Mouse (Mus musculus) adrenal gland, postnatal 14 days (tissue): ENCODE results near the gene Pgm1. TPM values are rescaled to one million over a fixed set of nuclear protein-coding genes. Genes with fewer than 3 reads are reported as not detected.

Experiments used
- DNase-seq: peaks from one replicate; pipeline ENCODE4 v3.0.0; 2021; ENCODE audit warnings: mixed read lengths
- total RNA-seq: library from RNA; stranded (reverse); gene quantifications from 2 replicates; pipeline ENCODE4 v1.2.3, GENCODE M21; 2021

Gene Pgm1
- total RNA-seq, 1 experiment from 2014 or later, result 125 TPM

DNA sequence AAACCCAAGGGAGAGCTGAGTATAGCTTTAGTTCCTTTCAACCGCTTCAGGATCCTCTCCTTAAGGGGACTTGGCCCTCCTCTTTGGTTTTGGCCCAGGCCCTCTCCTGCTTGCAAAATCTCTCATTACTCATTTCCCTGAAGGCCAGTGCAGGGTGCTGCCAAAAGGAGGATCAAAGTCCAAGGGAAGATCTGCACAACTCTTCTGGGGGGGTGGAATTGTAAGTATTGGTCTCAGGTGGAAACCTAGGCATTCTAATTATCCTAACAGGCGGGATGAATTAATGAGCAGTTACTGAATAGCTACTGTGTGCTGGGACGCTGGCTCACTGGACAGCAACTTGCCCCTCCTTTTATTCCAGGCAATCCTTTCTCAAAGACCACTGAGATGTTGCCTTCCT, 82.3 kb downstream of the Pgm1 start:
- peak; percentile 81 for DNase-seq

DNA sequence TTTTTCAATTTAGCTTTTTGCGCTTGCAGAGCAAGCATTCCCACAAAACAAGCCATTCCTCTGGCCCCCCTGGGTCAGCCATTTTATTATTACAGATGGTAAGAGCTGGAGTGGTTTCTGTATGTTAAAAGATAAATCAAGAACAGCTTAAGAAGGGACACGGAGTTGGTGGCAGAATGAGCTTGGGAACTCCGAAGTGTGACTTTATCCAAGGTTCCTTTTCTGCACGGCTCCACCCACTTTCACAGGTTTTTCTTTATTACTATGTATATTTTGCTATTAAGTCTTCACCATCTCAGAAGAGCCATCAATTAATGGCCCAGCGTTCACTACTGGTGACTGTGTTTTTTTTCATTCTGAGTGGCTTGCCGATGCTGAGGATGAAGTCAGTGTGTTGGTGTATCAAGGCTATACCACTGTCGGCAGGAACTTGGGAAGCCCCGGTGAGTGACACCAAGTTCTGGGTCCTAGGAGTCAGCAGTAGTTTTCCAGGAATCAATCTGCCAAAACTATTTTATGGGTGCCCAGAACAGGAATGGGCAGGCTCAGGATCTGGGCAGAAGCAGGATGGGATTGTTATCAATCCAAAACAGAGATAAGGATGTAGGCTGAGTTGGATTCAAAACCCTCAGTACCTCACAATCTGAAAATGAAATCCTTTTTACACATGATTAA, 83.3 kb downstream of the Pgm1 start:
- no peak for DNase-seq

DNA sequence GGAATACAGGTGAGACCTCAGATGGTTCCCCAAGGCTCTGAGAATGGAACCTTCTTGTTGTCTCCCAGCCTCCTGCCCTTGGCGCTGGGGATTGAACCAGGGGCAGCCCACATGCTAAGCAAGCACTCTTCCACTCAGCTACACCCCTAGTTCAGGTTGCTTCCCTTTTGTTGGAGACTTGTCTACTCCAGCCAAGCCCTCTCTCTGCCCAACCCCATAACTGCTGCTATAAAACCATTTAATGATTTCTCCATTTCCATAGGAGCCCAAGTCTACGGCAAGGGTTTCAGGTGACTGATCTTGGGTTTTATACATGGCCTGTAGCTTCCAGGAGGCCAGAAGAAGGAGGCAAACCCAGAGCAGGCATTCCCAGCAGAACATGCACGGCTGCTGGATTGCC, 98.6 kb downstream of the Pgm1 start:
- no peak for DNase-seq

DNA sequence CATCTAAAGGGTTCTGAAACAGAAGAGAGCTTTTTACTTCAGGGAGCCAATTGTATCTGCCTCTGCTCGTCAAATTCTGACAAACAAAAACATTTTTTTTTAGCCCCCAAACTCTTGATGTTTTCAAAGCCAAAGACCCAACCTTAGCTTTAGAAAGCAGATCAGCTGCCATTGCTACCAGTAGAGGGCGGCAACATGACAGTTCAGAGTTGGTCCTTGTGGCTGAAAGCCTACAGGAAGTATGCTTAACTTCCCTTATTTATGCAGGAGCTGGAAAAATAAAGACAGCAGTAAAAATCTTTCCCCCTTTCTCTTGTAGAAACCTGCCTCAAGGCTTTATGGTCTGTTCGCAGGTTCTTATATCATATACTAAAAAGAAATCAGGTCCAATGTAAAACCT, 99.4 kb downstream of the Pgm1 start:
- peak; percentile 76 for DNase-seq

DNA sequence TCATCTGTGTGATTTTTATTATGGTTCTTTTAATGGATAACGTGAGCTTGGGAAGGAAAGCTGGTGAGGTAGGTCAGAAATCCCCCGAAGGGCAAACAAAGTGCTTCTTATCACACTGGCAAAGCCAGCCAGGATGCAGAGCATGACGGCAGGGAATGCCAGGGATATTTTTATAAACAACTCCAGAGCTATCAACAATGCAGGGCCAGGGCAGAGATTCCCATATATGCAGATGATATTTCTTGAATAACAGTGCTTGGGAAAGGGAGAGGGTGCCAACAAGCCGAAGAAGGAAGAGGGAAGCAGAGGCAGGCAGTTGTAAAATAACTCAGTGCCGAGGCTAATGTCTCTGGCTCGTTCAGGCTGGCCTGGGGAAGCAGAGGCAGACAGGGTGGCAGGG, 102.1 kb downstream of the Pgm1 start:
- no peak for DNase-seq

DNA sequence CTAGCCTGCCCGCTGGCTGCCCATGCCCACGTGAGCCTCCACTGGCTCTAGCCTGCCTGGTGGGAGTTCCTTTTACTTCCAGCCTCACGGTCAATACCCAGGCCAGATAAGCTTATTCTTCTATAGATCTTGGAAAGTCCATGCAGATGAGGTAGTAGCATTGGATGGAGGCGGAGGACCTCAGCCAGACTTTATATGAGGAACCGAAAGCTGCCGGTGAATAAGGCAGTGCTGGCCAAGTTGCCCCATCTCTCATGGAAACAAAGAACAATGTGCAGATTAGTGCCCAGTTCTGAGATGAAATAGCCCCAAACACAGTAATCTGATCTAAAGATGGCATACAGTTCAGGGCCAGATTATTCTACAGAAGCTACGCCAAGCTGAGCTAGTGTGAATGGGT, 103.4 kb downstream of the Pgm1 start:
- DNase-seq, result no peak

DNA sequence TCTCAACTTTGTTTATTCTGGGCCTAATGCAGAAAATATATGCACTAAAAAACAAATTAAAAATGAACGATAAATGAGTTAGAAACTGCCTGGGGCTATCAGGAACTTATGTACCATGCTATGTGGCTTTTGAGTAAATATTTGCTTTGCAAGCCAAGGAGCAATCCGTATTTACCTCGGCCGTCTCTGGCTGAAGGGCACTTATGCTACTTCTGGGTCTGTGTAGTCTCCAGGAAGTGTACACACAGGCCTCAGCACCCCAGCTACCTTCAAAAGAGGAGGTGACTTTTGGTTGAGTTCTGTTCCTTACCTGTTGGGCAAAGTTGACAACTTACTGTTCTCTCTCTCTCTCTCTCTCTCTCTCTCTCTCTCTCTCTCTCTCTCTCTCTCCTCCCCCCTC, 104.7 kb downstream of the Pgm1 start:
- DNase-seq, result no peak

DNA sequence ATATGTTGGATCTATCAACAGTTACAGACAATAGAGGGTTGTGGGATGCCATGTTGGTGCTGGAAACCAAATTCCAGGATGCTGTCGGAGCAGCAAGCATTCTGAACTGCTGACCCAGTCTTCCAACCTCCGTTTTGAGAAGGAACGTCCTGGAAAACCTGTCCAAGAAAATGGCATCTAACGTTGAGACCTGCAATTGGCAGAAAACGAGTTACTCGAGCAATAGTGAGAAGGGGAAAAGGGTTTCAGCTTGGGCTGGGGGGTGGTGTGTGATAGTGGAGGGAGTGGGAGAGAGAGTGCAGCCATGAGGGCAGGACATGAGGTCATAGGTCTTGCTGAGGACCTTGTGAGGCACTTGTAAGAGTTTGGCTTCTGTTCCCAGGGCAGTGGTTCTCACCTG, 105.8 kb downstream of the Pgm1 start:
- no peak for DNase-seq

DNA sequence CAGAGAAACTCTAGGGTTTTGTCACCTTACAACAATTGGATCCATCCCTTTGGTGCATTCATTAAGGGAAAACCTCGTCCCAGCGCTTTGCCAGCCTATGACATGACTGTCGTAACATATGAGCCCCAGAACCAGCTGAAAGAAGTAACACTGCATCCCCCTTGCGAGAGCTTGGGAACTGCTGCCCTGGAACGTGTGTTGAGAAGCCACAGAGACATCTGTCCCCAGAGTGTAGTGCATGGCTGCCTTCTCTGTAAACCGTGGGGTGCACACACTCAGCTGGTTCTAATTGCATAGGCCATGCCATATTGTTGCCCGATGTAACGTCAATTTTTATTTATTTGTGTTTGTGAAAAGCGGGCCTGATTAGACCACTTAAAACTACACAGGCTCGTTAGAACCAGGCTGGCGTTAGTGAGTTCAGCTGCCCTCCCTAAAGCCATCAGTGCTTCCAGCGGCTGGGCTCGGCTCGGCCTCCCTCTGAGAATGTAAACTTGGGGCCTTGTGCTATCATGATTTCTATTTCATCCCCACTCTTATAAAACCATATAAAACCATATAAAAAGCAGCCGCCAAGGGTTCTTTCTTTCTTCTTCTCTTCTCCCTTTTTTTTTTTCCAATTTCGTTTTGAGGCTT, 106.8 kb downstream of the Pgm1 start:
- DNase-seq, result no peak

Other genes with a start within 250 kb of the Pgm1 start
- 7.3 and 7.9 TPM in 2 replicates for gene Alg6, start 213.8 kb upstream of the Pgm1 start, total RNA-seq
- 6.0 and 7.6 TPM in 2 replicates for gene Efcab7, start 100.2 kb upstream of the Pgm1 start, total RNA-seq
- gene Itgb3bp, start 399 bp downstream of the Pgm1 start, total RNA-seq, result 6.6 and 7.0 TPM in 2 replicates
- 4.6 and 5.5 TPM in 2 replicates for gene Ror1, start 166.4 kb downstream of the Pgm1 start, total RNA-seq